Mouse (Mus musculus): ENCODE results near the gene Hhatl. TPM values are rescaled to one million over a fixed set of nuclear protein-coding genes. Genes with fewer than 3 reads are reported as not detected.

Hhatl gene
- polyA plus RNA-seq, 1 experiment from 2014 or later: 0.19 TPM

DNA sequence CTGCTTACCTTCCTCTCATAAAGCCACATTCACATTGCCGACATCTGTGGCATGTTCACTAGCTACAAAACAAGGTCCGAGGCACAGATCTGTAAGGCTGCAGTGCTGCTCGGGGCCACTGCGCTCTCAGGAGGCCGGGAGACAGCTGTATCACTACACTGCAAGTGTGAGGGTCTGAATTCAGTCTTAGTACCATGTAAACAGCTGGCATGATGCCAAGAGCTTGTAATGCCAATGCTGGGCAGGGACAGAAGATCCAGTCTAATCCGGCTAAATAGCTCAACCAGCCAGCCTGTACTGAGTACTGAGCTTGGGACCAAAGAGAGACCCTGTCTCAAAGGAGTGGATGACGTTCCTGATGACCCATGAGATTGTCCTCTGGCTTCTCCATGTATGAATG lies 31.7 kb upstream of the Hhatl start:
- H3K27ac ChIP-seq: no peak overlapping the region
- H3K9ac ChIP-seq (replicated peaks): no peak overlapping the region
- no peaks in the 10 kb centered on the region for H3K9me3 ChIP-seq
- H3K27me3 ChIP-seq: 0 out of 2 replicates have a peak, but pooled peaks cover 3% of the 10 kb centered on the region
- H3K36me3 ChIP-seq: no peaks in the 10 kb centered on the region
- ATAC-seq (ENCODE audit: insufficient number of reproducible peaks, insufficient read depth, low FRiP score, low TSS enrichment, low read depth): no peak
- H3K4me1 ChIP-seq (replicated peaks): peaks cover 12% of the 10 kb centered on the region
- H3K4me3 ChIP-seq (replicated peaks): no peak overlapping the region
- no peak overlapping the region for H3K4me2 ChIP-seq
- 86% methylated on average over 7 of the region's 7 CpGs for WGBS

DNA sequence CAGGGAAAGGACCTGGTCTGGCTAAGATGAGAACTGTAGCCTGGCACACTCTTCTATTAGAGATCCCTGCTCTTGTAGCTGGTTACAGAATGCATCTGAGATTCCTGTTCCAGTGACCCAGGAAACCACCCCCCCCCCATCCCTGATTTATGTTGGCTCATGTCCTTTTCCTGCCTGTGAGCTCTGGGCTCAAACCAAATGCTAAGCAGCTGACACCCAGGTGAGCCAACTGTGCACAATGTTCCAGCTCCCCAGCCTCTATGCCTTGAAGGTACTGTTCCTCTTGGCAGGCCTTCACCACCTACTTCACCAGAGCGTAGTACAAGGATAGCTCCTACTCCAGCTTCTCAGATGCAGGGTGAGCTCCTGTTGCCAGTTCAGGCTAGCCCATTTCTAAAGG lies 30.7 kb upstream of the Hhatl start:
- ATAC-seq (ENCODE audit: insufficient number of reproducible peaks, insufficient read depth, low FRiP score, low TSS enrichment, low read depth): no peak
- WGBS: 92% methylated on average over 1 of the region's 1 CpGs
- H3K27ac ChIP-seq: no peak overlapping the region

DNA sequence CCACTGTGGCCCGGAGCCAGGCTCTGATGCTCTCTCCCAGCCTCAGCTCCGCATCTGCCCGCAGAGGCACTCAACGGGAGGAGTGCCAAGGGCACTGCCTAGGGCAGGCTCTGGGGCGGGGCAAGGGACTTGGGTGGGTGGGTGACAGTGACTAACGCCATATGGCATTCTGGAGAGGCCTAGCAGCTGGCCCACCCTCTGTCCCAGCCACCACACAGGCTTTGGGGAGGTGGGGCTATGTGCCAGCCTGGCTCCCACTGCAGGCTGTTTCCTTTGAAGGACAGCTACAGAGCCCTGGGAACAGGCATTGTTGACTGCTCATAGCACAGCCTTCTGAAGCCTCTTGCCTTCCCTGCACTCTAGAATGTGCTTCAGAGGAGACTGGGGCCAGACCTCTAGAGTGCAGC lies 30.3 kb upstream of the Hhatl start:
- Histone ChIP-seq H3K27ac (no peak overlapping the region), H3K4me1 (replicated peaks) (peaks cover 12% of the 10 kb centered on the region), H3K9ac (replicated peaks) (no peak overlapping the region), H3K36me3 (no peaks in the 10 kb centered on the region), H3K9me3 (no peaks in the 10 kb centered on the region), H3K27me3 (0 out of 2 replicates have a peak, but pooled peaks cover 3% of the 10 kb centered on the region), H3K4me3 (replicated peaks) (no peak overlapping the region), H3K4me2 (no peak overlapping the region)
- 75% methylated on average over 6 of the region's 6 CpGs for WGBS
- no peak for ATAC-seq (ENCODE audit: insufficient number of reproducible peaks, insufficient read depth, low FRiP score, low TSS enrichment, low read depth)

More for the DNA sequence above, 30.7 kb upstream of the Hhatl start:
- Histone ChIP-seq H3K9me3 (no peaks in the 10 kb centered on the region), H3K4me3 (replicated peaks) (no peak overlapping the region), H3K4me1 (replicated peaks) (peaks cover 12% of the 10 kb centered on the region), H3K9ac (replicated peaks) (no peak overlapping the region), H3K36me3 (no peaks in the 10 kb centered on the region), H3K4me2 (no peak overlapping the region), H3K27me3 (0 out of 2 replicates have a peak, but pooled peaks cover 3% of the 10 kb centered on the region)

DNA sequence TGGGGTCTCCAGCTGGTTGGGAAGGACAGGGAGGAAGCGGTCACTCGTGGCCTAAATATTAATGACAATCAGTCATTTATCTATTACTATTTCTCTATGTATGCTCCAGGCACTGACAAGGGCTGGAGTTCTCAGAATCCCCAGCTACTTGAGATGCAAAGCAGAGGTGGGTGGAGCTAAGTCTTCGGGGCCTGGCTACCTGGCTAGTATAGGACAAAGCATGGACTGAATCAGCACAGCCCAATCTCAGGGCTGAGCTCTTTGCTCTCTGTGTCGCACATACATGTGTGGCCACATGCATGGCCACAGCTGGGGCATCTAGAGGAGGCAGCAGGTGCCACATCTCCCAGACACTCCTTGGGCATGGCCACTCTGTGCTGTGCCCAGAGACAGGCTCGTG lies 28.5 kb upstream of the Hhatl start:
- 70% methylated on average over 5 of the region's 5 CpGs for WGBS
- Histone ChIP-seq H3K36me3 (no peaks in the 10 kb centered on the region), H3K27ac (no peak overlapping the region), H3K9ac (replicated peaks) (no peak overlapping the region), H3K4me2 (no peak overlapping the region), H3K9me3 (no peaks in the 10 kb centered on the region), H3K4me3 (replicated peaks) (no peak overlapping the region), H3K27me3 (0 out of 2 replicates have a peak, but pooled peaks cover 3% of the 10 kb centered on the region), H3K4me1 (replicated peaks) (peaks cover 12% of the 10 kb centered on the region)
- ATAC-seq (ENCODE audit: insufficient number of reproducible peaks, insufficient read depth, low FRiP score, low TSS enrichment, low read depth): no peak

DNA sequence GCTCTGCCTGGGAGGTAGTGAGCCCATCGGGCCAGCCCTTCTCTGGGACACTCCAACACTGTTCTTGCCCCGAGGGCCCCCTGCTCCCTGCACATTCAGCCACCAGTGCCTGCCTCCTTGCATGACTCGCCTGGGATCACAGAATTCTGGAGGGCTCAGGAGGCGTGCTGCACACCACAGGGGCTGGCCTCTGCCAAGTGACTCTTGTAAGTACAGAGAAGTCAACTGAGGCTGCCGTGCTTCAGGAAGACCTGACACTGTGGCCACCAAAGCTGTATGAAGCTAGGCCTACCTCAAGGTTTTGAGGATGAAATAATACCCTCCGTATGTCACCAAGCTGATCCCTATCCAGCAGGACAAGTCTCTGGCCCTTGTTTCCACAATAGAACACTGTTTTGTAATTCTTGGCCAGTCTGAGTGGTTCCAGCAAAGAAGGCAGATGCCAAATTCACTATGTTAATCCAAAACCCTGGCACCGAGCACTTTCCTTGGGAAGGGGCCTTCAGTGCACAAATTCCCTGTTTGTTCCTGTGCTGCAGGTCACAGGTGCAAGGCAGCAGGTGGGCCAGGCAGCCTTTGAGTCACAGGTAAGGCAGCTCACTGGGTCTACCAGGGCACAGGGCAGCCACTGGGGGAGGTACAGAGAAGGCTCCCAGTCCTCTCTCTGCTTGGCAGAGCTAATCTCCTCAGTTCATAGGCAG lies 27.6 kb upstream of the Hhatl start:
- H3K9me3 ChIP-seq: no peaks in the 10 kb centered on the region
- H3K36me3 ChIP-seq: no peaks in the 10 kb centered on the region
- ATAC-seq (ENCODE audit: insufficient number of reproducible peaks, insufficient read depth, low FRiP score, low TSS enrichment, low read depth): no peak
- H3K9ac ChIP-seq (replicated peaks): no peak overlapping the region; the same call in 1 of the 2 replicates
- H3K27ac ChIP-seq: peak overlapping the region; percentile 85
- 0 out of 2 replicates have a peak, but pooled peaks cover 5% of the 10 kb centered on the region for H3K27me3 ChIP-seq
- WGBS: 64% methylated on average over 7 of the region's 7 CpGs
- H3K4me3 ChIP-seq (replicated peaks): no peak overlapping the region
- peaks cover 12% of the 10 kb centered on the region for H3K4me1 ChIP-seq (replicated peaks)
- 0 out of 2 replicates have a peak overlapping the region, but pooled peaks have one; percentile 8 for H3K4me2 ChIP-seq

DNA sequence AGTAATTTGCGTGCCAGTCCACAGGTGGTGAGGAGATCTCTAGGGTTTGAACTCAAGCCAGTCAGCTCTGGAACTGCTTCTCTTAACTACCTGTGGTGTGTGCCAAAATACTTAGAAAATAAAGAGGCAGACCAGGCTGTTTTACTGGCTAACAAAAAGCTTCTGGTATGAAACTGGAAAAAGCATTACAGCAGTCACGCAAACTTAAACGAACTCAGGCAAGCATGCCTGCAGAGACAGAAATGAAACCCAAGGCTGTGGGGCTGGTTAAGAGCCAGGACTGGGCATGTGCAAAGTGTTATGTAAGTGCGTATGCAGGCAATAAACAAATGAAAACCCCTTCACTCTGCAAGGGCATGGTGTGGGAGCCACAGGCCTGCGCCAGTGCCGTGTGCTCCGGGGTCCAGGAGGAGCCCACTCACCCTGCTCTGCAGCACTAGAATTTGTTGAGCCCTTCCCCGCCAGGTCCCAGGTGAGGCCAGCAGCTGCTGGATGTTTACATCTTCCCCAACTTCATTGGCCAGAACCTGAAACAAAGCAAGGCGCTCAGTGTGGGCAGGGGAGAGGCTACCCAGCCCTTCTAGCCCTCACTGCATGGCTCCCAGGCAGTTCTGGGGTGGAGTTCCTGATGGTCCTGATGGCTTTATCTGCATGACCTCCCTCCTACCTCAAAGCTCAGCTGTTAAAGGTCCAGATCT lies 26.9 kb upstream of the Hhatl start:
- H3K4me3 ChIP-seq (replicated peaks): no peak overlapping the region
- no peaks in the 10 kb centered on the region for H3K36me3 ChIP-seq
- 0 out of 2 replicates have a peak overlapping the region, but pooled peaks have one; percentile 8 for H3K4me2 ChIP-seq
- 0 out of 2 replicates have a peak, but pooled peaks cover 5% of the 10 kb centered on the region for H3K27me3 ChIP-seq
- 53% methylated on average over 9 of the region's 9 CpGs for WGBS
- H3K9ac ChIP-seq (replicated peaks): no peak overlapping the region; the same call in 1 of the 2 replicates
- H3K4me1 ChIP-seq (replicated peaks): peaks cover 12% of the 10 kb centered on the region
- peak overlapping the region; percentile 85 for H3K27ac ChIP-seq
- no peaks in the 10 kb centered on the region for H3K9me3 ChIP-seq
- ATAC-seq (ENCODE audit: insufficient number of reproducible peaks, insufficient read depth, low FRiP score, low TSS enrichment, low read depth): peak; percentile 48; the same call in 1 of the 2 replicates

DNA sequence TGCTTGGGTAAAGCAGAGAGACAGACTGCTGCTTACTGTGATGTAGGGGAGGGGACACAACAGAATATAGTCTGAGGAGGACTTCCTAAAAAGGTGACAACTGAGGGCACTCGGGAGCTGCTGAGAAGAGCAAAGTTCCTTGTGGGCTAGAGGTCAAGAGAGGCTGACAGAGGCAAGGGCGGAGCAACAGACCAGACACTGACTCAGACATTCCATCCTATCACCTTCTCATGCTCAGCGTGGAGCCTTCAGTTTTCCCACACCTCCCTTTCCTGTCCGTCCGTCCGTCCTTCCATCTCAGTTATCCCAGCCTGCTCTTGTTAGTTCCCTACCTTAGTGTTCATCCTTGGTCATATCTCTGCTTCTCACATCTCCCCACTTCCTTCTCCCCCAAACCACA lies 22.9 kb upstream of the Hhatl start:
- H3K9me3 ChIP-seq: no peaks in the 10 kb centered on the region
- H3K4me1 ChIP-seq (replicated peaks): peaks cover 14% of the 10 kb centered on the region
- H3K36me3 ChIP-seq: no peaks in the 10 kb centered on the region
- ATAC-seq (ENCODE audit: insufficient number of reproducible peaks, insufficient read depth, low FRiP score, low TSS enrichment, low read depth): no peak
- H3K27me3 ChIP-seq: 0 out of 2 replicates have a peak, but pooled peaks cover 5% of the 10 kb centered on the region
- no peak overlapping the region for H3K4me3 ChIP-seq (replicated peaks)
- H3K9ac ChIP-seq (replicated peaks): no peak overlapping the region
- WGBS: 64% methylated on average over 6 of the region's 6 CpGs
- no peak overlapping the region for H3K4me2 ChIP-seq
- H3K27ac ChIP-seq: no peak overlapping the region

DNA sequence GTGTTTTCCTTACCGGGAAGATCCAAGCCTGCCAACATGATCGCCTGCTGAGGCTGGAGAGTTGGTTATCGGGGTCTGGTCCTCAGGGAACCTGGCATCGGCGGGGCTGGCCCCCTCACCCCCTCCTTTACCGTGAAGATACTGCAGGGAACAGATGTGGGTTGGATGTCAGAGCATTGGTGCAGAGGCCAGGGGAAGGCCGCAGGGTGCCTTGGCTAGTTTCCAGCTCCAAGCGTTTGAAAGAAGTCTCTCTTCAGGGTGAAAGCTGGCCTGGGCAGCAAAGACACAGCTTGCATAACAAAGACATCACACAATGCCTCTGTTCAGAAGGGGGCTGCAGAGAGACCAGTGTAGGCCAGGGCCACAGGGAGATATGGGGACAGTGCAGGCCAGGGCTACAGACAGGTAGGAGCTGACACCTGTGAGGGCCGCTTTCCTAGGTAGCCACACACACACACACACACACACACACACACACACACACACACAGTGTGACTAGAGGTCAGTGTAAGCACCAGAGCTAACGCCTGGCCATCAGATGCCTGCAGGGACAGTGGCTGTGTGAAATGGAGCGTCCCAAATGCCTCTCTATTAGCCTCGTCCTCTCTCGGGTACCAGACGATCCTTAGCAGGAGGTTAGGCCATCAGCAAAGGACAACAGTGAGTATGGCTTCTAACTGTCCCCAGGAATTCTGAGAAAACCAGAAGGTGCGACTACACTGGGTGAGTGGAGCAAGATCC lies 17.9 kb upstream of the Hhatl start:
- H3K36me3 ChIP-seq: no peaks in the 10 kb centered on the region
- no peaks in the 10 kb centered on the region for H3K27me3 ChIP-seq
- WGBS: 46% methylated on average over 15 of the region's 15 CpGs
- ATAC-seq (ENCODE audit: insufficient number of reproducible peaks, insufficient read depth, low FRiP score, low TSS enrichment, low read depth): no peak
- no peak overlapping the region for H3K27ac ChIP-seq
- H3K9me3 ChIP-seq: no peaks in the 10 kb centered on the region
- H3K9ac ChIP-seq (replicated peaks): no peak overlapping the region
- no peak overlapping the region for H3K4me2 ChIP-seq
- H3K4me3 ChIP-seq (replicated peaks): no peak overlapping the region
- H3K4me1 ChIP-seq (replicated peaks): peaks cover 11% of the 10 kb centered on the region

DNA sequence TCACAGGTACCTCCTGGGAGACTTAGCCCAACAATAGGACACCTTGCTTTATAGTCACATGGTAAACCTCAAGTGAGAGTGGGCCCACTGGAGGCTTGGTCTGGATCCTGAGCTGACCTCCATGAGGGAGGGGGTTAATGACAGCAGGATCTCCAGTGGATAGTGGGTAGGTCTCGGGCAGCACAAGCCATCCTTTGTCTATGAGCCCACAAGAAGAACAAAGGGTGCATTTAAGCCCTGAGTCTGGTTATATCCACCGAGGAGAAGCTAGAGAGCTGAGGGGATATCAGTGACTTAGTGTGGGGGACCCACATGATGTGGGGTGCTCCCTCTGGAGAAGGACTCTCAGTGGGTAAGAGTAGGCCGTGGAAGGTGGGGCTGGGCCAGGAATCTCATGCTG lies 16.2 kb upstream of the Hhatl start:
- no peak for ATAC-seq (ENCODE audit: insufficient number of reproducible peaks, insufficient read depth, low FRiP score, low TSS enrichment, low read depth)
- Histone ChIP-seq H3K4me2 (no peak overlapping the region), H3K36me3 (no peaks in the 10 kb centered on the region), H3K27me3 (no peaks in the 10 kb centered on the region), H3K9me3 (no peaks in the 10 kb centered on the region), H3K4me3 (replicated peaks) (no peak overlapping the region), H3K4me1 (replicated peaks) (peaks cover 11% of the 10 kb centered on the region), H3K27ac (no peak overlapping the region), H3K9ac (replicated peaks) (no peak overlapping the region)
- WGBS: 67% methylated on average over 3 of the region's 3 CpGs

DNA sequence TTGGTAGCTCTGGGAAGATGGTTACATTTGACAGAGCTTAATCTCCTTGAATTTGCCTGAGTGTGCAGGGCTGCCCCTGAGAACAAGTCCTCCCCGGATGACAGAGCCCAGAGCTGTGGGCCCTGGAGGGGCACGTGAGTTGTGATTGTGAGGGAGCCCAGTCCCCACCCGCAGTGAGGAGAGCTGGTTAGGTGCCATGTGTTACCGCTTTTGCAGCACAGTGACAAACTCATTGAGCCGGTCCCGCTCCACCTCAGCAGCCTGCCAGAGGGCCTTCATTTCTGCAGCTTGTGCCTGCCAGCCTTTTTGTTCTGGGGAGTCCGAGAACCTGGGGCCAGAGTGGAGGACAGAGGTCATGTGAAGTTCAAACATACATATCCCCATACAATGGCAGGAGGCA lies 15.6 kb upstream of the Hhatl start:
- ATAC-seq (ENCODE audit: insufficient number of reproducible peaks, insufficient read depth, low FRiP score, low TSS enrichment, low read depth): no peak
- Histone ChIP-seq H3K4me2 (no peak overlapping the region), H3K9ac (replicated peaks) (no peak overlapping the region), H3K27me3 (no peaks in the 10 kb centered on the region), H3K9me3 (no peaks in the 10 kb centered on the region), H3K27ac (no peak overlapping the region), H3K4me1 (replicated peaks) (peaks cover 11% of the 10 kb centered on the region), H3K36me3 (no peaks in the 10 kb centered on the region), H3K4me3 (replicated peaks) (no peak overlapping the region)
- 64% methylated on average over 7 of the region's 7 CpGs for WGBS

DNA sequence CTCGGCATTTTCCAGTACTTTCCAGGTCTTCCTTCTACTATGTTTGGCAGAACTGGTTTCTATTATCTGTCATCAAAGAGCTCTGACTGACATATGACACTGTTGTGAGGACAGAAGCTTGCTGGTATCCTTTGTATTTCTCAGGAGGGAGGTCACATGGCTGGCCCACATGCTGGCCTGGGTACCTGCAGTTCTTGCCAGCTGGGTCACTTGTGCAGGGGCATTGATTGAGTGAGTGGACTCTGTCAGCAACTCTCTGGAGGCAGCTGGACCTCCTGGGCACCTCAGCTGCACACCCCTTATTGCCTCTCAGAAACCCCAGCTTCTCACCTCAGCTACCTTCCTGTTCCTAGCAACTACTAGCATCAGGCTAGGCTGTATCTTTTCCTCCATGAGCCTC lies 15.2 kb upstream of the Hhatl start:
- H3K36me3 ChIP-seq: no peaks in the 10 kb centered on the region
- 57% methylated on average over 1 of the region's 1 CpGs for WGBS
- H3K27me3 ChIP-seq: no peaks in the 10 kb centered on the region
- H3K4me2 ChIP-seq: no peak overlapping the region
- H3K4me3 ChIP-seq (replicated peaks): no peak overlapping the region
- no peak overlapping the region for H3K9ac ChIP-seq (replicated peaks)
- no peaks in the 10 kb centered on the region for H3K9me3 ChIP-seq
- H3K4me1 ChIP-seq (replicated peaks): peaks cover 11% of the 10 kb centered on the region
- no peak for ATAC-seq (ENCODE audit: insufficient number of reproducible peaks, insufficient read depth, low FRiP score, low TSS enrichment, low read depth)
- H3K27ac ChIP-seq: no peak overlapping the region
